Mouse (Mus musculus) CH12.LX (cell line): Measurements from ENCODE around the gene Nf1.

Experiments used
- CTCF ChIP-seq, 2 experiments: IDR thresholded peaks in 1 of 2; conservative IDR thresholded peaks in 1 of 2; 2 replicates each; pipeline ENCODE4 v1.5.1; 2011 to 2012; ENCODE audit warnings: low read depth in 2 of 2, low read length in 2 of 2, improper control_type of control experiment in 1 of 2, inconsistent platforms in 1 of 2, mild to moderate bottlenecking in 1 of 2, moderate library complexity in 1 of 2
- GABPA ChIP-seq: IDR thresholded peaks from 2 replicates; pipeline ENCODE4 v1.6.1; 2012; ENCODE audit warnings: low read depth, low read length, improper control_type of control experiment, inconsistent platforms; ENCODE audit not compliant: insufficient replicate concordance
- JUND ChIP-seq: conservative IDR thresholded peaks from 2 replicates; pipeline ENCODE4 v1.6.1; 2011; ENCODE audit warnings: low read depth, low read length, improper control_type of control experiment
- KAT2A ChIP-seq: IDR thresholded peaks from 2 replicates; pipeline ENCODE4 v1.6.1; 2012; ENCODE audit warnings: low read length, improper control_type of control experiment, inconsistent platforms; ENCODE audit not compliant: insufficient replicate concordance
- MAFK ChIP-seq: IDR thresholded peaks from 2 replicates; pipeline ENCODE4 v1.6.1; 2011; ENCODE audit warnings: low read length, improper control_type of control experiment; ENCODE audit not compliant: insufficient replicate concordance
- MAZ ChIP-seq: IDR thresholded peaks from 2 replicates; pipeline ENCODE4 v1.6.1; 2012; ENCODE audit warnings: low read depth, mild to moderate bottlenecking, inconsistent platforms, low read length, improper control_type of control experiment, moderate library complexity
- MEF2A ChIP-seq: IDR thresholded peaks from 2 replicates; pipeline ENCODE4 v1.6.1; 2014; ENCODE audit warnings: low read depth, mild to moderate bottlenecking, inconsistent platforms, low read length, improper control_type of control experiment, borderline replicate concordance
- MXI1 ChIP-seq: IDR thresholded peaks from 2 replicates; pipeline ENCODE4 v1.6.1; 2011; ENCODE audit warnings: mild to moderate bottlenecking, low read depth, low read length, improper control_type of control experiment
- POLR2A ChIP-seq: IDR thresholded peaks from 2 replicates; pipeline ENCODE4 v1.6.1; 2011; ENCODE audit warnings: low read depth, mild to moderate bottlenecking, improper control_type of control experiment, low read length
- POLR2AphosphoS2 ChIP-seq: IDR thresholded peaks from 2 replicates; pipeline ENCODE4 v1.6.1; 2011; ENCODE audit warnings: low read depth, low read length, improper control_type of control experiment
- SIN3A ChIP-seq: IDR thresholded peaks from 2 replicates; pipeline ENCODE4 v1.6.1; 2012; ENCODE audit warnings: low read length, improper control_type of control experiment, inconsistent platforms
- UBTF ChIP-seq: IDR thresholded peaks from 2 replicates; pipeline ENCODE4 v1.6.1; 2012; ENCODE audit warnings: low read depth, mild to moderate bottlenecking, inconsistent platforms, low read length, improper control_type of control experiment, moderate library complexity
- USF1 ChIP-seq: IDR thresholded peaks from 2 replicates; pipeline ENCODE4 v1.6.1; 2014; ENCODE audit warnings: low read depth, mild to moderate bottlenecking, inconsistent platforms, low read length, improper control_type of control experiment
- ZC3H11A ChIP-seq: IDR thresholded peaks from 2 replicates; pipeline ENCODE4 v1.6.1; 2012; ENCODE audit warnings: low read depth, mild to moderate bottlenecking, inconsistent platforms, low read length, improper control_type of control experiment

GRCm38 (mm10) chr11:79533950-79534690 lies 194.6 kb downstream of the Nf1 start:
- no peak for TF ChIP-seq ZC3H11A
- TF ChIP-seq MAFK = no peak
- no peak for TF ChIP-seq SIN3A
- no peak for TF ChIP-seq POLR2AphosphoS2
- TF ChIP-seq CTCF (conservative IDR thresholded peaks at IDR 0.05 in 1 of 2, IDR thresholded peaks at IDR 0.05 in 1 of 2; ENCODE audit: low read depth in 2 of 2, low read length in 2 of 2) = no peak
- no peak for TF ChIP-seq POLR2A
- no peak for TF ChIP-seq GABPA
- no peak for TF ChIP-seq JUND
- no peak for TF ChIP-seq MXI1
- TF ChIP-seq USF1 = no peak
- no peak for TF ChIP-seq MAZ
- no peak for TF ChIP-seq KAT2A
- no peak for TF ChIP-seq MEF2A
- TF ChIP-seq UBTF = no peak
